Comparison of ENCODE assay signal across 9 mouse cellular contexts in genomic region chr7:100325482-100325881, GRCm38 (mm10). TPM values are rescaled to one million over a fixed set of nuclear protein-coding genes. Genes with fewer than 3 reads are reported as not detected.
A peak's percentile ranks its signal among the peaks of the same experiment; 100 is the strongest.
DNase-seq lines count a peak whose midpoint lies in the region; ATAC-seq and TF ChIP-seq lines count a peak whose summit lies in the region.
"Had no signal": no experiment of that assay in that cellular context is flagged by ENCODE, and none has a peak within 500 bp of the region (broad histone marks: within the 10 kb centered on the region; RNA-seq: fewer than 3 reads in every experiment).

No protein-coding gene starts in this region.

- CTCF ChIA-PET in Patski (lab: Charles Lee): interaction anchor here (1.0 kb wide), 2 partner anchors 38 to 49 kb away, joined by 3 to 6 read pairs; no protein-coding TSS in a partner anchor

- peak; percentile 59 for TF ChIP-seq CTCF in Patski (IDR thresholded peaks at IDR 0.05)

- no peaks in the 10 kb centered on the region for H3K9me3 ChIP-seq in midbrain, embryonic 10.5 days (replicated peaks)
- H3K9me3 ChIP-seq: embryonic facial prominence, embryonic 15.5 days had no signal

- DNase-seq in kidney, adult 18-20 months: peak; percentile 46
- no peak for DNase-seq in kidney, adult 11 months
- DNase-seq in CD4-positive helper T cell, adult 2 months (ENCODE audit: low read depth, low spot score): peak; percentile 19
- no peak for DNase-seq in Patski (ENCODE audit: low read depth, low spot score)
- DNase-seq in embryo, embryonic 11 days: peak; percentile 45
- peak; percentile 26 for DNase-seq in layer of hippocampus, adult 9-11 months
- DNase-seq in ovary, postnatal 14 days (ENCODE audit: low spot score): peak; percentile 43
- no peak for DNase-seq in midbrain, embryonic 10.5 days (ENCODE audit: low spot score)

- peaks cover 63% of the 10 kb centered on the region for H3K36me3 ChIP-seq in midbrain, embryonic 10.5 days

- no peak for ATAC-seq in Patski

- H3K4me1 ChIP-seq in midbrain, embryonic 10.5 days: no peaks in the 10 kb centered on the region
- H3K4me1 ChIP-seq: embryonic facial prominence, embryonic 15.5 days had no signal

- no peak overlapping the region for H3K27ac ChIP-seq in midbrain, embryonic 10.5 days (replicated peaks)
- H3K27ac ChIP-seq: embryonic facial prominence, embryonic 15.5 days had no signal

- no peaks in the 10 kb centered on the region for H3K27me3 ChIP-seq in Patski
- no peaks in the 10 kb centered on the region for H3K27me3 ChIP-seq in midbrain, embryonic 10.5 days (ENCODE audit: low read depth, poor library complexity, severe bottlenecking)
- H3K27me3 ChIP-seq: embryonic facial prominence, embryonic 15.5 days had no signal

- no peak overlapping the region for H3K4me3 ChIP-seq in midbrain, embryonic 10.5 days
- H3K4me3 ChIP-seq: embryonic facial prominence, embryonic 15.5 days had no signal

- in situ Hi-C loops in Patski (cut with MboI; ENCODE audit: low pct_unique_long_range_greater_than_20kb): no loop called here

- WGBS in midbrain, embryonic 10.5 days: 86% methylated on average over 6 of the region's 6 CpGs

- POLR2A ChIA-PET in Patski (lab: Charles Lee): no interaction called here

RNA-seq across cellular contexts. Expression of gene P4ha3, which starts 40.2 kb away (rescaled TPM):
- 0.09 TPM for polyA plus RNA-seq in Patski (2021)
- polyA plus RNA-seq in midbrain, embryonic 10.5 days (2016; fragmentation: Nextera tagmentation; extraction: Ambion mirVana): 1.4 and 3.1 TPM in 2 replicates

RNA-seq across cellular contexts. Expression of gene C2cd3, which starts 46.6 kb away (rescaled TPM):
- polyA plus RNA-seq in Patski (2021): 27.0 TPM
- polyA plus RNA-seq in midbrain, embryonic 10.5 days (2016; fragmentation: Nextera tagmentation; extraction: Ambion mirVana): 30.7 and 32.8 TPM in 2 replicates

RNA-seq across cellular contexts. Expression of gene Ppme1, which starts 46.6 kb away (rescaled TPM):
- polyA plus RNA-seq in Patski (2021): 60.3 TPM
- 96.9 and 111 TPM in 2 replicates for polyA plus RNA-seq in midbrain, embryonic 10.5 days (2016; fragmentation: Nextera tagmentation; extraction: Ambion mirVana)

Comparison
In these comparisons a context has a peak if more than half of its experiments do, and no peak if none do; other contexts are left out.
1. DNase-seq: peak in kidney, adult 18-20 months (single experiment), CD4-positive helper T cell, adult 2 months (single experiment), embryo, embryonic 11 days (single experiment), layer of hippocampus, adult 9-11 months (single experiment) and ovary, postnatal 14 days (single experiment); none in kidney, adult 11 months (single experiment), Patski (single experiment) and midbrain, embryonic 10.5 days (single experiment).